Mouse (Mus musculus) heart, adult 2 months (tissue): ENCODE data around the gene Dxo.

ENCODE experiments used
- CTCF ChIP-seq: fragments of 200-600 bp; IDR thresholded peaks from 2 replicates; pipeline ENCODE4 v1.8.1; 2022; ENCODE audit warnings: antibody characterized with exemption, mild to moderate bottlenecking, moderate library complexity
- EP300 ChIP-seq: fragments of 200-500 bp; IDR thresholded peaks from 2 replicates; pipeline ENCODE4 v1.6.1; 2011; ENCODE audit warnings: low read depth, low read length, control low read depth; ENCODE audit not compliant: insufficient read depth
- POLR2A ChIP-seq: fragments of 200-500 bp; IDR thresholded peaks from 2 replicates; pipeline ENCODE4 v1.6.1; 2011; ENCODE audit warnings: mild to moderate bottlenecking, low read depth, low read length, control low read depth; ENCODE audit not compliant: insufficient read depth

DNA sequence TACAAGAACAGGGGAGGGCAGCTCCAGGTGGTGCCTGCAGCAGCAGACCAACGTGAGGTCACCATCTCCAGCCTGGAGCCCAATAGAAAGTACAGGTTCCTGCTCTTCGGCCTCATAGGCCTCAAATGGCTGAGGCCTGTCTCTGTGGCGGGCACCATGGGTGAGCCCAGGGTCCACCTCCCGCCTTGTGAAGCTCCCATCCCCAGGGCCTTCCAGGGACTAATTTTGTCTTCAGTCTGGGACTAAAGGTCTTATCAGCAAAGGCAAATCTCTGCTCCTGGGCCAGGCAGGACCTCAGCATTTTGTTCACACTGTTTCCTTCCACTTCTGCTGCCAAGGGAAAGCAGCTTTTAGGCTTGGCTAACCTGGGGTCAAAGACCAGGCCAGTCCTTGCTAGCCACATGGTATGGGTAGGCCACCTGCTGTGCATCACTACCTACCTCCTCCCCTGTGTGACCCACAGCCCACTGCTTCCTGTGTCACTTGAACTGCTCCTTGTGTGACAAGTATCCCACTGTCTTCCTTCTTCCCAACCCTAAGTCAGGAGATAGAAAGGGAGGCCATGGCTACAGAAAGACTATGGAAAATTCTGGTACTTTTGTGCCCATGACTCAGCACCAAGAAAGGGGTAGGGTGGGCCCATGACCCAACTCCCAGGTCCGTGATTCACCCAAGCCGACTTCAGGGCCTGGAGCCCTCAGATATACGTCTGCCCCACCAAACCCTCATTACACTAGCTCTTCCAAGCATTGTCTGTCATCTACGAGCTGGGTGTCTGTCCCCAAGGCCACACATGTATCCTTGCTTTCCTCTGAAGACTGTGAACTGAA is 40.3 kb upstream of the Dxo start:
- no peak for TF ChIP-seq POLR2A
- no peak for TF ChIP-seq CTCF
- no peak for TF ChIP-seq EP300
